Mouse (Mus musculus): Measurements from ENCODE around the gene Cib3. TPM values are rescaled to one million over a fixed set of nuclear protein-coding genes. Genes with fewer than 3 reads are reported as not detected.
A peak's percentile ranks its signal among the peaks of the same experiment; 100 is the strongest.

Cib3 gene
- polyA plus RNA-seq, 1 experiment from 2014 or later = not detected

DNA sequence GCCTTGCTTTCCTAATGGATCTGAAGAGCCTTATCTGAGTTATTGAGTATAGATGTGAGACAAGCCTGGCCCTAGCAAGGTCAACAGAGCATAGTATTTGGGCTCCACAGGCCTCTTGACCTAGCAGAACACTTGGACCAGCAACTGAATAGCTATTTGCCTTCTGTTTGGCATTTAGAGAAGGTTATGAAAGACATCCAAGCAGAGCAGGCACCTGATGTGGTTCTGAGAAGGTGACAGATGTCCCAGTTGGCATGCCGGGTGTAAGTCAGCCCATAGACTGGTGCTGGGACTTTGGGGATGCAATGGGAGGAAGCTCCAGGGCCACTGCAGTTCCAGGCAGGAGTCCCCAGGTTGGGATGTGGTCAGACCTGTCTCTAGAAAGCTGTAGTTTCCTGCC is 29.6 kb upstream of the Cib3 start:
- Histone ChIP-seq H3K4me1 (ENCODE audit: control insufficient read depth, insufficient read depth, low read length) (peaks cover 3% of the 10 kb centered on the region; the same call in 1 of the 2 replicates), H3K36me3 (ENCODE audit: control insufficient read depth, insufficient read depth, low read length) (peaks cover 6% of the 10 kb centered on the region; the same call in 1 of the 2 replicates), H3K4me3 (replicated peaks; ENCODE audit: low read length) (no peak overlapping the region), H3K27ac (ENCODE audit: low read length) (no peak overlapping the region), H3K9me3 (replicated peaks; ENCODE audit: control insufficient read depth, low read length) (no peaks in the 10 kb centered on the region), H3K27me3 (ENCODE audit: control insufficient read depth, insufficient read depth, low read length) (no peaks in the 10 kb centered on the region), H3K9ac (ENCODE audit: low read length) (no peak overlapping the region), H3K4me2 (ENCODE audit: low read depth, low read length) (no peak overlapping the region)
- ATAC-seq (ENCODE audit: insufficient read depth, low FRiP score) = no peak
- 90% methylated on average over 1 of the region's 1 CpGs for WGBS

GRCm38 (mm10) chr8:72240951-72241350 is 28.3 kb upstream of the Cib3 start:
- peak overlapping the region; percentile 67 for H3K4me2 ChIP-seq (ENCODE audit: low read depth, low read length)
- H3K4me3 ChIP-seq (replicated peaks; ENCODE audit: low read length) = peak overlapping the region; percentile 87
- 0 out of 2 replicates have a peak, but pooled peaks cover 1% of the 10 kb centered on the region for H3K36me3 ChIP-seq (ENCODE audit: control insufficient read depth, insufficient read depth, low read length)
- no peaks in the 10 kb centered on the region for H3K9me3 ChIP-seq (replicated peaks; ENCODE audit: control insufficient read depth, low read length)
- H3K27ac ChIP-seq (ENCODE audit: low read length) = peak overlapping the region; percentile 94; the same call in 1 of the 2 replicates
- 63% methylated on average over 7 of the region's 7 CpGs for WGBS
- peak overlapping the region; percentile 83 for H3K9ac ChIP-seq (ENCODE audit: low read length)
- no peaks in the 10 kb centered on the region for H3K27me3 ChIP-seq (ENCODE audit: control insufficient read depth, insufficient read depth, low read length)
- no peak for ATAC-seq (ENCODE audit: insufficient read depth, low FRiP score)
- H3K4me1 ChIP-seq (ENCODE audit: control insufficient read depth, insufficient read depth, low read length) = peaks cover 3% of the 10 kb centered on the region; the same call in 1 of the 2 replicates

- Histone ChIP-seq H3K4me3 (replicated peaks; ENCODE audit: low read length) (peak overlapping the region; percentile 87), H3K4me2 (ENCODE audit: low read depth, low read length) (peak overlapping the region; percentile 67), H3K27ac (ENCODE audit: low read length) (peak overlapping the region; percentile 94), H3K9me3 (replicated peaks; ENCODE audit: control insufficient read depth, low read length) (no peaks in the 10 kb centered on the region), H3K4me1 (ENCODE audit: control insufficient read depth, insufficient read depth, low read length) (peaks cover 3% of the 10 kb centered on the region; the same call in 1 of the 2 replicates), H3K27me3 (ENCODE audit: control insufficient read depth, insufficient read depth, low read length) (no peaks in the 10 kb centered on the region), H3K9ac (ENCODE audit: low read length) (peak overlapping the region; percentile 83), H3K36me3 (ENCODE audit: control insufficient read depth, insufficient read depth, low read length) (no peaks in the 10 kb centered on the region)
- 1% methylated on average over 24 of the region's 24 CpGs for WGBS
- peak; percentile 38 for ATAC-seq (ENCODE audit: insufficient read depth, low FRiP score)
These were observed 27.7 kb upstream of the Cib3 start for GRCm38 (mm10) chr8:72240403-72240763.

- no peaks in the 10 kb centered on the region for H3K9me3 ChIP-seq (replicated peaks; ENCODE audit: control insufficient read depth, low read length)
- peak; percentile 96 for ATAC-seq (ENCODE audit: insufficient read depth, low FRiP score)
- peak within 1 kb of the TSS; percentile 67 for H3K4me2 ChIP-seq (ENCODE audit: low read depth, low read length)
- peak within 1 kb of the TSS; percentile 83 for H3K9ac ChIP-seq (ENCODE audit: low read length)
- H3K27ac ChIP-seq (ENCODE audit: low read length) = peak within 1 kb of the TSS; percentile 94
- H3K4me1 ChIP-seq (ENCODE audit: control insufficient read depth, insufficient read depth, low read length) = peaks cover 3% of the 10 kb centered on the region; the same call in 1 of the 2 replicates
- H3K36me3 ChIP-seq (ENCODE audit: control insufficient read depth, insufficient read depth, low read length) = no peaks in the 10 kb centered on the region
- H3K4me3 ChIP-seq (replicated peaks; ENCODE audit: low read length) = peak within 1 kb of the TSS; percentile 87
- 1% methylated on average over 54 of the region's 54 CpGs for WGBS
- H3K27me3 ChIP-seq (ENCODE audit: control insufficient read depth, insufficient read depth, low read length) = no peaks in the 10 kb centered on the region
These were observed 27.1 kb upstream of the Cib3 start, which contains the start of gene Ap1m1 for GRCm38 (mm10) chr8:72239499-72240402. TSS of gene Ap1m1 (plus strand) at chr8:72240018.

- H3K4me3 ChIP-seq (replicated peaks; ENCODE audit: low read length) = no peak overlapping the region
- no peaks in the 10 kb centered on the region for H3K9me3 ChIP-seq (replicated peaks; ENCODE audit: control insufficient read depth, low read length)
- ATAC-seq (ENCODE audit: insufficient read depth, low FRiP score) = no peak
- 91% methylated on average over 5 of the region's 5 CpGs for WGBS
- H3K9ac ChIP-seq (ENCODE audit: low read length) = no peak overlapping the region
- peaks cover 11% of the 10 kb centered on the region for H3K36me3 ChIP-seq (ENCODE audit: control insufficient read depth, insufficient read depth, low read length)
- H3K27me3 ChIP-seq (ENCODE audit: control insufficient read depth, insufficient read depth, low read length) = no peaks in the 10 kb centered on the region
- H3K4me2 ChIP-seq (ENCODE audit: low read depth, low read length) = no peak overlapping the region
- no peak overlapping the region for H3K27ac ChIP-seq (ENCODE audit: low read length)
- H3K4me1 ChIP-seq (ENCODE audit: control insufficient read depth, insufficient read depth, low read length) = peaks cover 11% of the 10 kb centered on the region
These were observed 10.0 kb upstream of the Cib3 start for GRCm38 (mm10) chr8:72222656-72223055.

- no peaks in the 10 kb centered on the region for H3K9me3 ChIP-seq (replicated peaks; ENCODE audit: control insufficient read depth, low read length)
- H3K4me1 ChIP-seq (ENCODE audit: control insufficient read depth, insufficient read depth, low read length) = peaks cover 11% of the 10 kb centered on the region
- H3K9ac ChIP-seq (ENCODE audit: low read length) = peak overlapping the region; percentile 84
- 81% methylated on average over 4 of the region's 4 CpGs for WGBS
- no peak for ATAC-seq (ENCODE audit: insufficient read depth, low FRiP score)
- peak overlapping the region; percentile 81 for H3K4me2 ChIP-seq (ENCODE audit: low read depth, low read length)
- peak overlapping the region; percentile 67 for H3K4me3 ChIP-seq (replicated peaks; ENCODE audit: low read length)
- H3K27ac ChIP-seq (ENCODE audit: low read length) = no peak overlapping the region
- H3K27me3 ChIP-seq (ENCODE audit: control insufficient read depth, insufficient read depth, low read length) = no peaks in the 10 kb centered on the region
- H3K36me3 ChIP-seq (ENCODE audit: control insufficient read depth, insufficient read depth, low read length) = peaks cover 11% of the 10 kb centered on the region
These were observed 8.1 kb upstream of the Cib3 start for GRCm38 (mm10) chr8:72220758-72221157.

DNA sequence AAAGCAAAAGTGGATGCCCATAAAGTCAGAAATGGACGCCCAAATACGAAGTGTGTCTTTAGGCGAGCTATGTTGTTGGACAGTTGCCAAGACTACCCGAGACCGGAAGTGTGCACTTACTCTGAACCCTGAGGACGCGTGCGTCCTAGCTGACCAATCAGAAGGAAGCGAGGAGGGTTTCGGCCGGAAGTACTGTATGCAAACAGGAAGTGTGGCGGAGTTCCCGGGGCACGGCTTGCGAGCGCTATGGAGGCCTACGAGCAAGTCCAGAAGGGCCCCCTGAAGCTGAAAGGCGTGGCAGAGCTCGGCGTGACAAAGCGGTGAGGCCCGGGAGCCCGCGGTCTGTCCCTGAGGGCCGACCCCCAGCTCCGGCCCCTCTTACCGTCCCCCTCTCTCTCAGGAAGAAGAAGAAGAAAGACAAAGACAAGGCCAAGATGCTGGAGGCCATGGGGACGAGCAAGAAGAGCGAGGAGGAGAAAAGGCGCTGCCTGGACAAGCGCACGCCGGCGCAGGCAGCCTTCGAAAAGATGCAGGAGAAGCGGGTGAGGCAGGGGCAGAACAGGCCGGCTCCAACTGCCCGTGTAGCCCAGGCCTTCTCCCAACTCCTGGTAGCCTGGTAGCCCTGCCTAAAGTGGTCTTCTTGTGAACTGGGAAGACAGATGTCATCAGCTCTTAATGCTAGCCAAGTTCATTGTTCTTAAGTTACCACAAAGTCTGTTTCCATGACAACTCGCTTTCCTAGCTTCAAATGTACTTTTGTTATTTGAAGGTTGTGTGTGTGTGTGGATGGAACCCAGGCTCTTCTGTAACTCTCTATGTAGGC is 7.1 kb upstream of the Cib3 start, which contains the start of gene Fam32a:
Gene Fam32a, plus strand, starts transcription at position 190 of the 823 bp plus-strand sequence.
- H3K4me3 ChIP-seq (replicated peaks; ENCODE audit: low read length) = peak within 1 kb of the TSS; percentile 67
- WGBS = 9% methylated on average over 39 of the region's 39 CpGs
- peaks cover 11% of the 10 kb centered on the region for H3K36me3 ChIP-seq (ENCODE audit: control insufficient read depth, insufficient read depth, low read length)

DNA sequence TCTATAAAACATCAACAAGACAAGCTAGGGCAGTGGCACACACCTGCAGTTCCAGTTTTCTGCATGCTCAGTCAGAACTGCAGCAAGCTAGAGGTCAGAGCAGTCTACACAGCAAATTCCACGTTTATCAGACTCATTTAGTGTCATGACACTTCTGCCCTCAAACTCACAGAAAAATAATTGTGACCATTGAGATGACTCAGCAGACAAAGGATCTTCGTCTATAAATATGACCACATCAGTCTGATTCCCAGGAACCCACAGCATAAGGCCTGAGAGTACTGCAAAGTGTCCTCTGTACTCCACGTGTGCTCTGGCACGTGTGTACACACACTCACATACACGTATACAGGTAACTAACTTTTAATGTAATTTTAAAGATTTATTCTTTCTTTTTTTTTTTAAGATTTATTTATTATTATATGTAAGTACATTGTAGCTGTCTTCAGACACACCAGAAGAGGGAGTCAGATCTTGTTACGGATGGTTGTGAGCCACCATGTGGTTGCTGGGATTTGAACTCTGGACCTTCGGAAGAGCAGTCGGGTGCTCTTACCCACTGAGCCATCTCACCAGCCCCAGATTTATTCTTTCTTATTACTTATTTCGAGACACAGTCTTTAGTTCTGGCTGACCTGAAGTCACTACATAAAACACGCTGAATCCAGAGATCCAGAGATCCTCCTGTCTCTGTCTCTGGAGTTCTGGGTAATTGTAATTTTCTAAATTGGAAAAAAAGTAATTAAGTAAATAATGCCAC is 6.3 kb upstream of the Cib3 start:
- no peaks in the 10 kb centered on the region; the same call in 1 of the 2 replicates for H3K27me3 ChIP-seq (ENCODE audit: control insufficient read depth, insufficient read depth, low read length)
- ATAC-seq (ENCODE audit: insufficient read depth, low FRiP score) = no peak
- H3K36me3 ChIP-seq (ENCODE audit: control insufficient read depth, insufficient read depth, low read length) = peaks cover 11% of the 10 kb centered on the region
- H3K27ac ChIP-seq (ENCODE audit: low read length) = 0 out of 2 replicates have a peak overlapping the region, but pooled peaks have one; percentile 12
- H3K4me2 ChIP-seq (ENCODE audit: low read depth, low read length) = peak overlapping the region; percentile 42
- H3K4me1 ChIP-seq (ENCODE audit: control insufficient read depth, insufficient read depth, low read length) = peaks cover 11% of the 10 kb centered on the region
- WGBS = 72% methylated on average over 9 of the region's 10 CpGs
- H3K9me3 ChIP-seq (replicated peaks; ENCODE audit: control insufficient read depth, low read length) = no peaks in the 10 kb centered on the region
- peak overlapping the region; percentile 67 for H3K4me3 ChIP-seq (replicated peaks; ENCODE audit: low read length)
- H3K9ac ChIP-seq (ENCODE audit: low read length) = no peak overlapping the region

More for the DNA sequence above, 7.1 kb upstream of the Cib3 start, which contains the start of gene Fam32a:
- Histone ChIP-seq H3K27ac (ENCODE audit: low read length) (peak within 1 kb of the TSS; percentile 70; the same call in 1 of the 2 replicates), H3K4me2 (ENCODE audit: low read depth, low read length) (peak within 1 kb of the TSS; percentile 81), H3K27me3 (ENCODE audit: control insufficient read depth, insufficient read depth, low read length) (no peaks in the 10 kb centered on the region; the same call in 1 of the 2 replicates), H3K9ac (ENCODE audit: low read length) (peak within 1 kb of the TSS; percentile 84), H3K4me1 (ENCODE audit: control insufficient read depth, insufficient read depth, low read length) (peaks cover 11% of the 10 kb centered on the region), H3K9me3 (replicated peaks; ENCODE audit: control insufficient read depth, low read length) (no peaks in the 10 kb centered on the region)
- peak; percentile 97 for ATAC-seq (ENCODE audit: insufficient read depth, low FRiP score)

All from stomach, embryonic 16.5 days (tissue).